Mouse (Mus musculus): Measurements from ENCODE around the gene Scml4.

GRCm38 (mm10) chr10:42919786-42920185, 59.6 kb downstream of the Scml4 start:
- TF ChIP-seq CTCF (IDR thresholded peaks at IDR 0.05; ENCODE audit: insufficient read depth, low read depth, low read length) (no peak), POLR2A (IDR thresholded peaks at IDR 0.05; ENCODE audit: insufficient read depth, low read depth, low read length) (no peak)
